In genomic region chr6:127109402-127109930, GRCm38 (mm10) we compare ENCODE assay signal across 7 mouse cellular contexts. TPM values are rescaled to one million over a fixed set of nuclear protein-coding genes. Genes with fewer than 3 reads are reported as not detected.
A peak's percentile ranks its signal among the peaks of the same experiment; 100 is the strongest.
DNase-seq lines count a peak whose midpoint lies in the region; ATAC-seq lines count a peak whose summit lies in the region.

Gene Tigar, minus strand, starts transcription at chr6:127109557.

- peaks cover 3% of the 10 kb centered on the region; the same call in 1 of the 2 replicates for H3K4me1 ChIP-seq in intestine, embryonic 16.5 days (ENCODE audit: control insufficient read depth, insufficient read depth, low read length)
- H3K4me1 ChIP-seq in midbrain, embryonic 11.5 days (ENCODE audit: control insufficient read depth, insufficient read depth, low read length) = peaks cover 8% of the 10 kb centered on the region

- H3K9me3 ChIP-seq in intestine, embryonic 16.5 days (ENCODE audit: control insufficient read depth, low read length) = no peaks in the 10 kb centered on the region
- no peaks in the 10 kb centered on the region for H3K9me3 ChIP-seq in midbrain, embryonic 11.5 days (ENCODE audit: control insufficient read depth, low read length)

- ATAC-seq in intestine, embryonic 16.5 days = peak; percentile 99
- ATAC-seq in midbrain, embryonic 11.5 days (ENCODE audit: low FRiP score) = peak; percentile 100

- H3K27me3 ChIP-seq in intestine, embryonic 16.5 days (replicated peaks; ENCODE audit: control insufficient read depth, insufficient read depth, low read length) = no peaks in the 10 kb centered on the region
- H3K27me3 ChIP-seq in midbrain, embryonic 11.5 days (ENCODE audit: control insufficient read depth, insufficient read depth, low read length) = no peaks in the 10 kb centered on the region

- H3K4me2 ChIP-seq in intestine, embryonic 16.5 days (ENCODE audit: low read depth, low read length) = peak within 1 kb of the TSS; percentile 91
- H3K4me2 ChIP-seq in midbrain, embryonic 11.5 days = peak within 1 kb of the TSS; percentile 88

- H3K27ac ChIP-seq in intestine, embryonic 16.5 days (ENCODE audit: low read length) = peak within 1 kb of the TSS; percentile 9
- H3K27ac ChIP-seq in midbrain, embryonic 11.5 days (ENCODE audit: low read depth, low read length) = no peak within 1 kb of the TSS

- peak within 1 kb of the TSS; percentile 73 for H3K9ac ChIP-seq in intestine, embryonic 16.5 days (ENCODE audit: low read depth, low read length)
- peak within 1 kb of the TSS; percentile 65 for H3K9ac ChIP-seq in midbrain, embryonic 11.5 days (ENCODE audit: low read length)

- peak; percentile 94 for DNase-seq in adrenal gland, adult 8-10 months
- peak; percentile 89 for DNase-seq in embryo, embryonic 9.5 days (ENCODE audit: extremely low spot score)
- peak; percentile 72 to 84 for DNase-seq in gastrocnemius, postnatal 4 days (ENCODE audit: low spot score in 2 of 2)
- peak; percentile 94 for DNase-seq in left cerebral cortex, postnatal 36 days (ENCODE audit: low spot score in 2 of 2)
- DNase-seq in midbrain, embryonic 11.5 days (ENCODE audit: low spot score, missing footprints) = peak; percentile 98
- DNase-seq in skeletal muscle tissue, adult 2 months (ENCODE audit: low read depth, low spot score) = peak; percentile 97

- peak within 1 kb of the TSS; percentile 68 for H3K4me3 ChIP-seq in intestine, embryonic 16.5 days (ENCODE audit: low read length)
- peak within 1 kb of the TSS; percentile 51 for H3K4me3 ChIP-seq in midbrain, embryonic 11.5 days (ENCODE audit: low read depth, low read length)

- no peaks in the 10 kb centered on the region for H3K36me3 ChIP-seq in intestine, embryonic 16.5 days (ENCODE audit: control insufficient read depth, insufficient read depth, low read length)
- H3K36me3 ChIP-seq in midbrain, embryonic 11.5 days (ENCODE audit: control insufficient read depth, insufficient read depth, low read length) = no peaks in the 10 kb centered on the region

- intact Hi-C loops in left cerebral cortex, postnatal 36 days (cut with DNase I) = no loop called here

- under 1% methylated on average over 37 of the region's 37 CpGs for WGBS in intestine, embryonic 16.5 days
- WGBS in midbrain, embryonic 11.5 days = 2% methylated on average over 37 of the region's 37 CpGs

RNA-seq across cellular contexts. Expression of gene Tigar, which starts in this region (rescaled TPM):
- total RNA-seq in adrenal gland, adult 8-10 months (2022) = 10 to 100 TPM; 17.6 to 25.7 (median 22.0) TPM
- total RNA-seq in gastrocnemius, postnatal 4 days (2021) = 10 to 100 TPM; 10.4 to 10.9 TPM
- 4.1 and 4.6 TPM in 2 replicates for polyA plus RNA-seq in intestine, embryonic 16.5 days (2015; fragmentation: Nextera tagmentation; extraction: Ambion mirVana)
- 10 to 100 TPM; 24.1 to 25.0 TPM for total RNA-seq in left cerebral cortex, postnatal 36 days (2021)
- 5.8 and 6.9 TPM in 2 replicates for polyA plus RNA-seq in midbrain, embryonic 11.5 days (2014; fragmentation: Nextera tagmentation; extraction: Ambion mirVana)
